ENCODE assay signal across 8 mouse cellular contexts in genomic region chr4:32250333-32251004, GRCm38 (mm10). TPM values are rescaled to one million over a fixed set of nuclear protein-coding genes. Genes with fewer than 3 reads are reported as not detected.
DNase-seq lines count a peak whose midpoint lies in the region; ATAC-seq and TF ChIP-seq lines count a peak whose summit lies in the region.

No protein-coding gene starts in this region.

- peak overlapping the region; percentile 56 for H3K4me3 ChIP-seq in erythroblast, embryonic 14.5 days (replicated peaks)
- peak overlapping the region; percentile 16 for H3K4me3 ChIP-seq in embryonic facial prominence, embryonic 13.5 days
- H3K4me3 ChIP-seq in limb, embryonic 14.5 days (replicated peaks; ENCODE audit: low read length), result no peak overlapping the region; the same call in 1 of the 2 replicates
- H3K4me3 ChIP-seq in midbrain, embryonic 14.5 days (replicated peaks; ENCODE audit: low read depth, low read length), result no peak overlapping the region

- H3K27ac ChIP-seq in embryonic facial prominence, embryonic 13.5 days, result peak overlapping the region; percentile 85
- H3K27ac ChIP-seq in limb, embryonic 14.5 days (replicated peaks; ENCODE audit: low read depth, low read length), result peak overlapping the region; percentile 68
- H3K27ac ChIP-seq in midbrain, embryonic 14.5 days (replicated peaks; ENCODE audit: low read depth, low read length), result peak overlapping the region; percentile 80

- H3K4me1 ChIP-seq in erythroblast, embryonic 14.5 days (ENCODE audit: control insufficient read depth), result peaks cover 31% of the 10 kb centered on the region
- peaks cover 47% of the 10 kb centered on the region for H3K4me1 ChIP-seq in embryonic facial prominence, embryonic 13.5 days
- peaks cover 28% of the 10 kb centered on the region for H3K4me1 ChIP-seq in limb, embryonic 14.5 days (ENCODE audit: control insufficient read depth, insufficient read depth, low read length)
- H3K4me1 ChIP-seq in midbrain, embryonic 14.5 days (ENCODE audit: control insufficient read depth, insufficient read depth, low read length), result peaks cover 28% of the 10 kb centered on the region

- WGBS in embryonic facial prominence, embryonic 13.5 days, result 7% methylated on average over 16 of the region's 16 CpGs
- 21% methylated on average over 16 of the region's 16 CpGs for WGBS in limb, embryonic 14.5 days
- WGBS in midbrain, embryonic 14.5 days, result 5% methylated on average over 16 of the region's 16 CpGs

- H3K27me3 ChIP-seq in erythroblast, embryonic 14.5 days (ENCODE audit: control insufficient read depth), result peaks cover 7% of the 10 kb centered on the region; the same call in 1 of the 2 replicates
- no peaks in the 10 kb centered on the region for H3K27me3 ChIP-seq in embryonic facial prominence, embryonic 13.5 days
- no peaks in the 10 kb centered on the region for H3K27me3 ChIP-seq in limb, embryonic 14.5 days (ENCODE audit: control insufficient read depth, insufficient read depth, low read length)
- no peaks in the 10 kb centered on the region for H3K27me3 ChIP-seq in midbrain, embryonic 14.5 days (ENCODE audit: control insufficient read depth, insufficient read depth, low read length)

- H3K4me2 ChIP-seq in embryonic facial prominence, embryonic 13.5 days, result peak overlapping the region; percentile 50
- H3K4me2 ChIP-seq in limb, embryonic 14.5 days (replicated peaks; ENCODE audit: low read depth, low read length, severe bottlenecking), result peak overlapping the region; percentile 28
- peak overlapping the region; percentile 38 for H3K4me2 ChIP-seq in midbrain, embryonic 14.5 days (ENCODE audit: low read length)

- peak; percentile 68 for DNase-seq in MN1 (ENCODE audit: low spot score)
- DNase-seq in limb, embryonic 14.5 days (ENCODE audit: low spot score), result no peak
- peak; percentile 63 for DNase-seq in midbrain, embryonic 14.5 days
- no peak for DNase-seq in urinary bladder, adult 18-20 months (ENCODE audit: low spot score in 2 of 2)

- H3K9ac ChIP-seq in embryonic facial prominence, embryonic 13.5 days, result peak overlapping the region; percentile 52; the same call in 1 of the 2 replicates
- no peak overlapping the region for H3K9ac ChIP-seq in limb, embryonic 14.5 days (ENCODE audit: low read depth, low read length, severe bottlenecking)
- peak overlapping the region; percentile 38 for H3K9ac ChIP-seq in midbrain, embryonic 14.5 days (replicated peaks; ENCODE audit: low read length)

- H3K9me3 ChIP-seq in erythroblast, embryonic 14.5 days (ENCODE audit: control insufficient read depth, low read length), result no peaks in the 10 kb centered on the region
- H3K9me3 ChIP-seq in embryonic facial prominence, embryonic 13.5 days, result no peaks in the 10 kb centered on the region
- H3K9me3 ChIP-seq in limb, embryonic 14.5 days (ENCODE audit: control insufficient read depth, low read length), result no peaks in the 10 kb centered on the region
- H3K9me3 ChIP-seq in midbrain, embryonic 14.5 days (ENCODE audit: control insufficient read depth, low read length), result no peaks in the 10 kb centered on the region

- H3K36me3 ChIP-seq in erythroblast, embryonic 14.5 days (ENCODE audit: control insufficient read depth), result no peaks in the 10 kb centered on the region
- H3K36me3 ChIP-seq in embryonic facial prominence, embryonic 13.5 days, result no peaks in the 10 kb centered on the region
- no peaks in the 10 kb centered on the region for H3K36me3 ChIP-seq in limb, embryonic 14.5 days (ENCODE audit: control insufficient read depth, insufficient read depth, low read length)
- H3K36me3 ChIP-seq in midbrain, embryonic 14.5 days (ENCODE audit: control insufficient read depth, insufficient read depth, low read length), result no peaks in the 10 kb centered on the region

- no peak for TF ChIP-seq POLR2A in limb, embryonic 14.5 days (IDR thresholded peaks at IDR 0.05; ENCODE audit: borderline replicate concordance, extremely low read depth, insufficient read depth, insufficient read length)

- no peak for ATAC-seq in erythroblast, adult 5-6 weeks (replicated peaks; ENCODE audit: low FRiP score, poor library complexity, severe bottlenecking)
- no peak for ATAC-seq in embryonic facial prominence, embryonic 13.5 days (ENCODE audit: insufficient number of reproducible peaks, insufficient read depth, low FRiP score, low TSS enrichment, low read depth)
- ATAC-seq in hematopoietic stem cell, adult 5-6 weeks (replicated peaks in 1 of 2; ENCODE audit: insufficient read depth in 1 of 2, low FRiP score in 2 of 2, low TSS enrichment in 1 of 2, low read depth in 1 of 2, poor library complexity in 2 of 2, severe bottlenecking in 2 of 2), result peak; percentile 1 to 14; a peak in 2 of 4 replicates
- ATAC-seq in limb, embryonic 14.5 days (ENCODE audit: low FRiP score, low read depth), result no peak; the same call in 1 of the 2 replicates
- ATAC-seq in midbrain, embryonic 14.5 days (ENCODE audit: low FRiP score, low TSS enrichment), result no peak

RNA-seq across cellular contexts. Expression of gene Bach2, which starts 11.9 kb away (rescaled TPM):
- polyA plus RNA-seq in erythroblast, embryonic 14.5 days (2012), result 0.02 TPM in 1 of 2 replicates, not detected in the other
- total RNA-seq in erythroblast, adult 5-6 weeks (2015; ENCODE audit: low replicate concordance), result 0.63 and 1.3 TPM in 2 replicates
- total RNA-seq in erythroblast, adult 5-6 weeks (2017; ENCODE audit: low replicate concordance), result 2.9 TPM in 1 of 2 replicates, not detected in the other
- 8.1 and 9.8 TPM in 2 replicates for polyA plus RNA-seq in embryonic facial prominence, embryonic 13.5 days (2015; fragmentation: Nextera tagmentation; extraction: Ambion mirVana)
- 4.2 and 4.7 TPM in 2 replicates for total RNA-seq in hematopoietic stem cell, adult 5-6 weeks (2017)
- 6.0 and 7.5 TPM in 2 replicates for polyA plus RNA-seq in limb, embryonic 14.5 days (2012; rRNA removed)
- polyA plus RNA-seq in limb, embryonic 14.5 days (2014; fragmentation: Nextera tagmentation; extraction: Ambion mirVana), result 9.6 and 11.0 TPM in 2 replicates
- 26.3 and 27.0 TPM in 2 replicates for polyA plus RNA-seq in midbrain, embryonic 14.5 days (2014; fragmentation: Nextera tagmentation; extraction: Ambion mirVana)

Comparison
In these comparisons a context has a peak if more than half of its experiments do, and no peak if none do; other contexts are left out.
1. H3K4me3 ChIP-seq: peak in erythroblast, embryonic 14.5 days (single experiment) and embryonic facial prominence, embryonic 13.5 days (single experiment); none in limb, embryonic 14.5 days (single experiment) and midbrain, embryonic 14.5 days (single experiment).
2. ATAC-seq: peak in hematopoietic stem cell, adult 5-6 weeks (2 of 2); none in erythroblast, adult 5-6 weeks (single experiment), embryonic facial prominence, embryonic 13.5 days (single experiment), limb, embryonic 14.5 days (single experiment) and midbrain, embryonic 14.5 days (single experiment).
3. DNase-seq: peak in MN1 (single experiment) and midbrain, embryonic 14.5 days (single experiment); none in limb, embryonic 14.5 days (single experiment) and urinary bladder, adult 18-20 months (0 of 2).
4. Peak in every context shown above with its lines, with median percentiles within 50 percentile points of each other: H3K27ac ChIP-seq and H3K4me2 ChIP-seq.